Mouse (Mus musculus) MN1 (cell line): Measurements from ENCODE around the gene Tmod3.
"Not testable (repeated sequence)": the region's sequence is repeated elsewhere in the genome, so short reads cannot be mapped to it uniquely, and the experiment has no call there.

Source experiments
- DNase-seq: peaks from one replicate; pipeline ENCODE4 v3.0.0-alpha.2; 2016; ENCODE audit warnings: low spot score

Tmod3 gene

GRCm38 (mm10) chr9:75553719-75554118 is 5.7 kb downstream of the Tmod3 start:
- peak; percentile 25 for DNase-seq

GRCm38 (mm10) chr9:75551342-75551741 is 8.1 kb downstream of the Tmod3 start:
- no peak for DNase-seq

- DNase-seq = no peak
These were observed 10.4 kb downstream of the Tmod3 start for GRCm38 (mm10) chr9:75549010-75549409.

GRCm38 (mm10) chr9:75546885-75547553 is 12.4 kb downstream of the Tmod3 start:
- peak; percentile 88 for DNase-seq

GRCm38 (mm10) chr9:75545514-75545913 is 13.9 kb downstream of the Tmod3 start:
- DNase-seq = no peak

- no peak for DNase-seq
These were observed 18.0 kb downstream of the Tmod3 start for GRCm38 (mm10) chr9:75541497-75541896.

GRCm38 (mm10) chr9:75536422-75536821 is 23.0 kb downstream of the Tmod3 start:
- DNase-seq = no peak

- no peak for DNase-seq
These were observed 25.0 kb downstream of the Tmod3 start for GRCm38 (mm10) chr9:75534431-75534962.

GRCm38 (mm10) chr9:75532989-75533388 is 26.5 kb downstream of the Tmod3 start:
- DNase-seq = not testable (repeated sequence)

GRCm38 (mm10) chr9:75532461-75532860 is 27.0 kb downstream of the Tmod3 start:
- DNase-seq = no peak

- DNase-seq = peak; percentile 76
These were observed 30.1 kb downstream of the Tmod3 start for GRCm38 (mm10) chr9:75529358-75529757.

- DNase-seq = peak; percentile 22
These were observed 31.4 kb downstream of the Tmod3 start for GRCm38 (mm10) chr9:75528096-75528495.

GRCm38 (mm10) chr9:75527368-75528059 is 31.9 kb downstream of the Tmod3 start:
- DNase-seq = peak; percentile 93

GRCm38 (mm10) chr9:75523646-75524045 is 35.8 kb downstream of the Tmod3 start:
- peak; percentile 11 for DNase-seq

- no peak for DNase-seq
These were observed 37.2 kb downstream of the Tmod3 start for GRCm38 (mm10) chr9:75522217-75522616.

- peak; percentile 56 for DNase-seq
These were observed 37.7 kb downstream of the Tmod3 start for GRCm38 (mm10) chr9:75521788-75522187.

- no peak for DNase-seq
These were observed 38.5 kb downstream of the Tmod3 start for GRCm38 (mm10) chr9:75520940-75521339.

- DNase-seq = no peak
These were observed 41.7 kb downstream of the Tmod3 start for GRCm38 (mm10) chr9:75517751-75518150.

GRCm38 (mm10) chr9:75515464-75516113 is 43.9 kb downstream of the Tmod3 start:
- DNase-seq = peak; percentile 75

GRCm38 (mm10) chr9:75511236-75511939 is 48.1 kb downstream of the Tmod3 start:
- peak; percentile 12 for DNase-seq

- no peak for DNase-seq
These were observed 55.1 kb downstream of the Tmod3 start for GRCm38 (mm10) chr9:75504311-75504710.

- DNase-seq = no peak
These were observed 60.9 kb downstream of the Tmod3 start for GRCm38 (mm10) chr9:75498571-75498970.
